Mouse (Mus musculus): ENCODE results near the gene Ror1.

Gene Ror1

GRCm38 (mm10) chr4:100252050-100252449, 156.5 kb downstream of the Ror1 start:
- no peak for DNase-seq (ENCODE audit: low spot score in 2 of 2)

DNA sequence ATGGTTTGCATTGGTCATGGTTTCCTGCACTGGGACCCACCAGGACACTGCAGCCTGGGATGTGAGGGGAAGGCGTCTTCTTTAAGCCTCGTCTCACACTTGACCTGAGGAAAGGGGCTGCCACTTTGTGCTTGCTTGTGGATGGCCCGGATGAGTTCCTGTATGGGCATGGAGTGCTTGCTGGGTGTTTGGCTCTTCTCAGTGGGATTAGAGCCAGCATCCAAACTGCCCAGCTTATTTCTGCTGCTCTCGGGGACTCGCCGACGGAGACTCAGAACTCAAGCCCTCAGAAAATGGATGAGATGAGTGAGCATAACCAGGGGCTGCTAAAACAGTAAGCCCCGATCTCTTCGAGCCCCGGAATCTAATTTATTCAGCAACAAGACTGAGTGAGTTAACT, 157.1 kb downstream of the Ror1 start:
- no peak for DNase-seq (ENCODE audit: low spot score in 2 of 2)

DNA sequence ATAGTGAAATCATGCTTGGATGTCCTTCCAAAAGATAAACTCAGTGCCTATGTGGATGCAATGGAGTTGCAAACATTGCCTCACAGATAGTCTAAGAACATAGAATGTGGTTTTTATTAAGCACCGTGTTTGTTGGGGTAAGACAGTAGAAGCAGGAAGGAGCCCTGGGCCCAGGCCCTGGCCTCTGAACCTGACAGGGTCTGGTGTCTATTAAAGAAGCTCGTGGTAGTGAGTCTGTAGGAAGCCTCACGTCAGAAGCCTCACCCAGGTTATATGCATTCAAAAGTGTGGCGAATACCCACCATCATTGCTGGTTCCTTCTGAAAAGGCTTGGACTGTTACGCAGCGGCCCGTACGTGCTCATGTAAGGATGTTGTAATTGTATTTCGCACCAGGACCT, 157.8 kb downstream of the Ror1 start:
- DNase-seq (ENCODE audit: low spot score in 2 of 2), result no peak

GRCm38 (mm10) chr4:100253831-100254230, 158.2 kb downstream of the Ror1 start:
- no peak for DNase-seq (ENCODE audit: low spot score in 2 of 2)

DNA sequence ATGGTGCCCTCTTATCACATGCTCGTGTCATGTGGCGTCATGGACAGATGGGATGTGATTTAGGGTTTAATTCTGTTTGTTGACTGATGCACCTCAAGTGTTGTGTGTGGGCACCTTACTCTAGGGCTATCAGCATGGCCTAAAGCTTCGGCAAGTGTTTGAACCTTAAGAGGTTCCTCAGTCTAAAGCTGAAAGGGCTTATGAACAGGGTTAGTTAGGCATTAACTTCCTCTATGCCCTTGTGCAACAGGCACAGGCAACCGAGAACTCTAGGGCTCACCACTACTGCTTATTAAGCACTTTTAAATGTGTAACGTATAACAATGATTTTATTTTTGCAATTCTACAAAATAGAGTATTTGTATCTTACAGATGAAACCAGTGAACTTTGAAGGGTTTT, 162.9 kb downstream of the Ror1 start:
- DNase-seq (ENCODE audit: low spot score in 2 of 2), result no peak

DNA sequence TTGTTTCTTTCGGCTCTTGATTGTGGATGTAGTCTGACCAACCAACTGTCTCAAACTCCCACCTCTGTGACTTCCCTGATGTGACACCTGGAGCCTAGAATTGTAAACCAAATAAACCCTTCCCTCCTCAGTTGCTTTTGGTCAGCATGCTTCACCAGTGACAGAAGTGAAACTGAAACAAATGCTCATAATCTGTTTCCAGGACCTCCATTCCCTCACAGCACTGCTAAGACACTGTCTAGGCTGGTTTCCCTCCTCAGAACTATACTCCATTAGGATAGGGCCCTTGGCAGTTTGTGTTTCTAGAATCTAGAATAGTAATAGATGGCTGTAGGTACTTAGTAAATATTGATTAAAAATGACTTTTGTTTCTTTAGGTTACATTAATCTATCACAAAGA, 168.3 kb downstream of the Ror1 start:
- no peak for DNase-seq (ENCODE audit: low spot score in 2 of 2)

DNA sequence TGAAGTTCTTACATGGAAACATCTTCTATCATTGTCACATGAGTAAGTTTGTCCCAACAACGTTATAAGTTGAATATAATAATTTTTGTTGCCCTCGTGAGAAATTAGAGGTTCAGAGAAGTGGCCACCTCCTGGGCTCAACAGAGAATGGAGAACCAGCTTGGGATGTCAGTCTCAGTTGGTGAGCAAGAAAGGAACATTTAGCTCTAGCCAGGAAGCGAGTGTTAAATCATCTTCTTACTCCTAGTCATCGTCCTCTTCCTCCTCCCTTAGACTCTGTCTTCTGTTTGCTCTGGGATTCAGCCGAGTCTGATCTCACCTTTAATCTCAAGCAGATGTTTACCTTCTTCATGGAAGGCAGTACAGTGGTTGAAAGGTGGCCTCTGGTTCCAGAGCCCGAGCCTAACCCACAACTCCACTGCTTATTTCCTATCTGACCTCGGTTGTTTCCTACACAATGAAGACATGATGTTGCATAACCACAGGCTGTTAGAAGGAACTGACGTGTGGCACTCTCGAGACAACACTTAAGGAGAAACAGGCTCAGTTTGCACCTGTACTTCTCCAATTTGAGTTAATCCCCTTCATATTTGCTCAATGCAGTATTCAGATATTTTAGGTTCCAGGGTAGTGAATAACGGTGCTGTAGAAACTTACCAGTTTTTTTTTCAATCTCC, 175.6 kb downstream of the Ror1 start:
- DNase-seq (ENCODE audit: low spot score in 2 of 2), result no peak

DNA sequence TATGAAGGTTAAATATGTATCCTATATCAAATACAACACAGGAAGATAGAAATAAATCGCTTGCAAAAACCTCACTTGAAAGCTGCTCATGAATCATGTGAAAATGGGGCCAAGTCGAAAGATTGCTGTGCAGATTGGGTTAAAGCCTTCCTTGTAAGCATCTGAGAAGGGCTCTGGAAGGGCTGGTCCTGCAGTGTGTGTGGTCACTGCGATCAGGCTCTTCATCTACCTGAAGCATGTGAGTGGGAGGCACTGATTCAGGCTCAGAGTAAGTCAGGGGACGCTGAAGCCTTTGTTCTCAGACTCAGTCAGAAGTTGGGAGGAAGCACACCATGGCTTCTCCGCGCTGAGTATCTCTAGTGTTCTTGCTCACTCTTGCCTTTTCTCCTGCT, 176.1 kb downstream of the Ror1 start:
- no peak for DNase-seq (ENCODE audit: low spot score in 2 of 2)

- DNase-seq (ENCODE audit: low spot score in 2 of 2), result no peak
Measured at GRCm38 (mm10) chr4:100273356-100273755, 177.8 kb downstream of the Ror1 start.

DNA sequence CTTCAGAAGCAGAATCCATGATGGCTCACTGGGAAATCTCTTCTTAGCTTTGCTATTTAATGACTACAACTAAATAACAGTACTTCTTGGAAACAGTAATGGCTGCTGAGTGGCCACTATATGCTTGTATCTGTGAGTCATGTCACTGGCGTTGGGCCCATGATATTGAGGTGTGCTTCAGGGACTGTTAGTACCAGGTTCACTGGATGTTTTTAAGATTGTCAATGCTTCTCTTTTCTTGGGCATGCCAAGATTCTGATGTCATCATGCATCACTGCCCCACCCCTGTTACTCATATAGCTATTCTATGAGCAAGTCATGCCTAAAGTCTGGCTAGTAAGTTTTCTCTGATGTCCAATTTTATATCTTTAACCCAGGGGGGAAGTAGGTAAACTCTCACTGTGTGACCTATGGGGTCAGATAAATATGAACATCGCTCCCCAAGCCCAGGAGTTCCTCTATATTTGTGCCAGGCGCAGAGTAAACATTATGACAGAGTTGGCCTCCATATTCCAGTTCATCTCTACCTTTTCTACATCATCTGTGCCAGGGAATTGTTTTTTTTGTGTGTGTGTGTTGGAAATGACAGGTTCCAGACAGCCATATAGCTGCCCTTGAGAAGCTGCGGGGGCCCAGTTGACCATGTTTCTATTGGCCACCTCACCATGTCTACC, 178.4 kb downstream of the Ror1 start:
- DNase-seq (ENCODE audit: low spot score in 2 of 2), result no peak

DNA sequence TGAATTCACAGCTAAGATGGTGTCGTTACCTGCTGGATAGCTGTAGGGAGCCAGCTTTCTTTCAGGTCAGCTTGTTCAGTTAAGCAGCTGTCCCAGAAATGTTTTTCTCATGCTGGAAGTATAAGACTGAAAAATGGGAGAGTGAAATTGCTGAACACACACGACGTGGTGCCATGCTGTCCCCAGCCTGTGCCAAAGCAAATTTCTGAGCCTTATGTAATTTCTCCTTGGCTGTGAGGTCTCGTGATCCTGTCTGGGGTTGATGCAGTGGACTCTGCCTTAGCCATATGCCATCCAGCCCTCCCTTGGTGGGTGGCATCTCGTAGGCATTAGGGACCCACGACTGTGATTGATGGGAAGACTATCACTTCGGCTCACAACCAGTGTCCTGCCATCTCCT, 180.9 kb downstream of the Ror1 start:
- DNase-seq (ENCODE audit: low spot score in 2 of 2), result no peak

DNA sequence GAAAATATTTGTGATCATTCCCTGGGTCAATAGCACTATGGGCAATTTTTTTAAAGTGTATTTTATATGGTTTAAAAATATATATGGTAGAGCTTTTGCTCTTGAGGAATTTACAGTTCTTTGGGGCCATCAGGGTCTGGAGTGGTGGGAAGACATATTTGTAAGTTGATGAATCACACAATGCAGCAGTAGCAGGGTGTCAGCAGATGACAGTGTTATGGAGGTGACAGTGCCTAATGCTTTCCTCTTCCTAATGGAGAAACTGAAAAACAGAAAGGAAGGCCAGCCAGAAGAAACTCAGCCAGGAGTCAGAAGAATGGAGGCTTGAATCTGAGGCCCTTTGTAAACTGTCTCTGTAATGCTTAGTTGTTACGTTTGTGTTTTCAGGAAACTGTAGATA, 181.4 kb downstream of the Ror1 start:
- DNase-seq (ENCODE audit: low spot score in 2 of 2), result no peak

- DNase-seq (ENCODE audit: low spot score in 2 of 2), result no peak
Measured at GRCm38 (mm10) chr4:100283171-100283880, 187.7 kb downstream of the Ror1 start.

- no peak for DNase-seq (ENCODE audit: low spot score in 2 of 2)
Measured at GRCm38 (mm10) chr4:100284528-100284927, 188.9 kb downstream of the Ror1 start.

GRCm38 (mm10) chr4:100286111-100286541, 190.5 kb downstream of the Ror1 start:
- no peak for DNase-seq (ENCODE audit: low spot score in 2 of 2)

- DNase-seq (ENCODE audit: low spot score in 2 of 2), result no peak
Measured at GRCm38 (mm10) chr4:100286800-100287199, 191.2 kb downstream of the Ror1 start.

DNA sequence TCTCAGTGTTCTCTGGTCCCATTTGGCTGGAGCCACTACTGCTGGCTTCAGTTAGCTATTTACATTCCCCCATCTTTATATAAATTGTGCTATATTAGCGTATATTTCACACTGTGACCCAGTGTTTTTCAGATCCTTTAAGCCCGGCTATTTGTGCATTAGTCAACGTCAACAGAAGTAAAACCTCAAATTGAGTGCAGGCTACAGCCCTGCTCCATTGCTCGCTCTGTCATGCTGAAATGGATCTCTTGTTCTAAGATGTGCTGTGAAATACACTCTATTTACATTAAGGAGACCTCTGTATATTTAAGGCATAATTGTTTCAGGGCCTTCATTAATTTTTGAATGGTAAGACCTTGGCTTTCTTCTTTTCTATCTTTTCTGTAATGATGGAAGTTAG, 192.2 kb downstream of the Ror1 start:
- DNase-seq (ENCODE audit: low spot score in 2 of 2), result no peak

DNA sequence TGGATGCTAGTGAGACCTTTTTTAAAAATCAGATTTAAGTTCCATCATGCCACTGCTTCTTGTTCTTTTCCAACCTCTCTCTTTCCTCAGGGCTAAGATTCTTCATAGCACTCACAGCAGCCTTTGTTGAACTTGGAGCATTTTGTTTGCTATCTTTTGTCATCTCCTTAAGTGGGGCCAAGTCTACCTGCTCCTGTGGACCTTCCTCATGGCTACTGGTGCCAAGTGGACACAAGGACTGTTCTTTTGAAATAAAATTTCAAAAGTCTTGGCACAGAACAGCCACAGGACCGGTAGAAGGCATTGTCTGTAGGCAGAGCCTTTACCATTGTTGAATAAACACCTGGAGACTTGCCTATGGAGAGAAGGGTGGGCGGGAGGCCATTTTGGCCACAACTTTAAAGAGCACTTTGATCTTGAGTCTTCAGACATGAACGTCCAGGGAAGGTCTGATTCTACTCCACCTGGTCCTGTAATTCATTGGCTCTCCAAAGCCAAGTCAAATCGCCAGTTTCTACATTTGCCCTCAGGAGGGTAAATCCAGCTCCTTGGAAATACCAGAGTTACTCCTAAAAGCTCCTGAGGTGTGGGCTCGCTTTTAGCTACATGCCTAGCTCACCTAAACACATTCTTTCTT, 195.5 kb downstream of the Ror1 start:
- DNase-seq (ENCODE audit: low spot score in 2 of 2), result no peak

- DNase-seq (ENCODE audit: low spot score in 2 of 2), result no peak
Measured at GRCm38 (mm10) chr4:100297678-100298077, 202.1 kb downstream of the Ror1 start.

- no peak for DNase-seq (ENCODE audit: low spot score in 2 of 2)
Measured at GRCm38 (mm10) chr4:100298566-100298965, 203.0 kb downstream of the Ror1 start.

DNA sequence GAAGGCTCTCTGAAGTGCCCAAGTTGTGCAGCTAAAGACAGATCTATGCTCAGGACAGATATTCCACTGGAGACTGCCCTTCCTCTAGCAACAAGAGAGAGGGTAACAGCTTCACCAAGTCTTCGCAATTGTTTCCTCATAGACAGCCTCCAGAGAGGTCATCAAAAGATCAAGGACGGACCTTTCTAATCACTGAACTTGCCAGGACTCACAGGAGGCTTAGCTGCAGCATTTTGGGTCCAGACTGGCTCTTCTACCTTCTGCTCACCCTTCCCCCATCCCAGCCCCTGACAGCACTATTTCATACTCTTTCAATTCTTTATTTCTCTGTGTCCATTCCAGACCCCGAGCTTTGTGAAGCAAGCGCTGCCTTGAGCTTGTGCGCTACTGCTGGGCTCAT, 204.6 kb downstream of the Ror1 start:
- DNase-seq (ENCODE audit: low spot score in 2 of 2), result no peak

- no peak for DNase-seq (ENCODE audit: low spot score in 2 of 2)
Measured at GRCm38 (mm10) chr4:100301423-100301822, 205.8 kb downstream of the Ror1 start.

- DNase-seq (ENCODE audit: low spot score in 2 of 2), result no peak
Measured at GRCm38 (mm10) chr4:100307365-100307764, 211.8 kb downstream of the Ror1 start.
